Comparison of ENCODE assay signal across 8 mouse cellular contexts in genomic region chr14:30716051-30716952, GRCm38 (mm10). TPM values are rescaled to one million over a fixed set of nuclear protein-coding genes. Genes with fewer than 3 reads are reported as not detected.
DNase-seq lines count a peak whose midpoint lies in the region; ATAC-seq and TF ChIP-seq lines count a peak whose summit lies in the region.

No protein-coding gene starts in this region.

- H3K4me1 ChIP-seq in G1E (ENCODE audit: insufficient read depth, low read depth, low read length) = peaks cover 43% of the 10 kb centered on the region
- peaks cover 18% of the 10 kb centered on the region for H3K4me1 ChIP-seq in forebrain, embryonic 12.5 days
- H3K4me1 ChIP-seq in heart, postnatal 0 days (ENCODE audit: control insufficient read depth, insufficient read depth) = peaks cover 5% of the 10 kb centered on the region; the same call in 1 of the 2 replicates
- H3K4me1 ChIP-seq in lung, embryonic 16.5 days (replicated peaks; ENCODE audit: control insufficient read depth, insufficient read depth, low read length) = 0 out of 2 replicates have a peak, but pooled peaks cover 4% of the 10 kb centered on the region
- peaks cover 9% of the 10 kb centered on the region for H3K4me1 ChIP-seq in olfactory bulb, adult 2 months (ENCODE audit: control insufficient read depth, insufficient read depth, low read length)

- no peak for TF ChIP-seq EP300 in heart, postnatal 0 days (IDR thresholded peaks at IDR 0.05; ENCODE audit: low read depth)

- H3K4me3 ChIP-seq in G1E (ENCODE audit: low read depth, low read length) = peak overlapping the region; percentile 81
- peak overlapping the region; percentile 95 for H3K4me3 ChIP-seq in forebrain, embryonic 12.5 days (replicated peaks)
- peak overlapping the region; percentile 97 for H3K4me3 ChIP-seq in heart, postnatal 0 days (ENCODE audit: low read depth, low read length)
- peak overlapping the region; percentile 95 for H3K4me3 ChIP-seq in lung, embryonic 16.5 days (ENCODE audit: low read length)
- peak overlapping the region; percentile 67 for H3K4me3 ChIP-seq in olfactory bulb, adult 2 months (ENCODE audit: insufficient read depth, low read depth, low read length)

- TF ChIP-seq CTCF in G1E (IDR thresholded peaks at IDR 0.05; ENCODE audit: low read depth, low read length) = no peak
- TF ChIP-seq CTCF in heart, postnatal 0 days (IDR thresholded peaks at IDR 0.05; ENCODE audit: low read depth) = no peak
- TF ChIP-seq CTCF in olfactory bulb, adult 2 months (IDR thresholded peaks at IDR 0.05; ENCODE audit: insufficient read depth, low read depth, low read length) = no peak

- H3K4me2 ChIP-seq in forebrain, embryonic 12.5 days = peak overlapping the region; percentile 76
- H3K4me2 ChIP-seq in heart, postnatal 0 days (ENCODE audit: low read depth, low read length) = peak overlapping the region; percentile 93
- H3K4me2 ChIP-seq in lung, embryonic 16.5 days (ENCODE audit: low read depth, low read length) = peak overlapping the region; percentile 96

- TF ChIP-seq POLR2A in olfactory bulb, adult 2 months (IDR thresholded peaks at IDR 0.05; ENCODE audit: insufficient read depth, low read depth, low read length) = no peak

- ATAC-seq in G1E (ENCODE audit: extremely low read depth, insufficient number of reproducible peaks, low FRiP score, poor library complexity, severe bottlenecking) = no peak
- ATAC-seq in forebrain, embryonic 12.5 days (ENCODE audit: low FRiP score) = peak; percentile 69
- ATAC-seq in heart, postnatal 0 days (ENCODE audit: insufficient read depth, low read depth) = peak; percentile 61
- ATAC-seq in lung, embryonic 16.5 days (ENCODE audit: low read depth) = peak; percentile 79

- no peaks in the 10 kb centered on the region for H3K9me3 ChIP-seq in G1E (replicated peaks)
- H3K9me3 ChIP-seq in forebrain, embryonic 12.5 days = no peaks in the 10 kb centered on the region
- no peaks in the 10 kb centered on the region for H3K9me3 ChIP-seq in heart, postnatal 0 days (replicated peaks; ENCODE audit: control insufficient read depth, low read length)
- no peaks in the 10 kb centered on the region for H3K9me3 ChIP-seq in lung, embryonic 16.5 days (ENCODE audit: control insufficient read depth, low read length)

- DNase-seq in G1E (ENCODE audit: low spot score) = peak; percentile 75
- peak; percentile 40 for DNase-seq in c-Kit-negative CD71-positive TER-119-positive erythroid progenitor cells, embryonic 14.5 days (ENCODE audit: low read depth, low spot score)
- DNase-seq in heart, postnatal 0 days (ENCODE audit: low spot score) = peak; percentile 47
- DNase-seq in kidney, postnatal 25 days = peak; percentile 60 to 84
- peak; percentile 65 for DNase-seq in thymus, postnatal 25 days

- no peaks in the 10 kb centered on the region for H3K36me3 ChIP-seq in G1E (replicated peaks)
- H3K36me3 ChIP-seq in forebrain, embryonic 12.5 days (replicated peaks) = no peaks in the 10 kb centered on the region
- H3K36me3 ChIP-seq in heart, postnatal 0 days (replicated peaks; ENCODE audit: control insufficient read depth, insufficient read depth, low read length) = no peaks in the 10 kb centered on the region
- no peaks in the 10 kb centered on the region for H3K36me3 ChIP-seq in lung, embryonic 16.5 days (ENCODE audit: control insufficient read depth, insufficient read depth, low read length)

- H3K27ac ChIP-seq in forebrain, embryonic 12.5 days = peak overlapping the region; percentile 98
- H3K27ac ChIP-seq in heart, postnatal 0 days (ENCODE audit: low read depth) = peak overlapping the region; percentile 90
- peak overlapping the region; percentile 84 for H3K27ac ChIP-seq in lung, embryonic 16.5 days (ENCODE audit: low read length)
- no peak overlapping the region for H3K27ac ChIP-seq in olfactory bulb, adult 2 months (ENCODE audit: insufficient read depth, low read depth, low read length)

- WGBS in forebrain, embryonic 12.5 days = under 1% methylated on average over 78 of the region's 106 CpGs
- 0% methylated on average over 60 of the region's 106 CpGs for WGBS in heart, postnatal 0 days
- WGBS in lung, embryonic 16.5 days = under 1% methylated on average over 65 of the region's 106 CpGs
- under 1% methylated on average over 67 of the region's 106 CpGs for WGBS in olfactory bulb, adult 2 months

- H3K9ac ChIP-seq in forebrain, embryonic 12.5 days = peak overlapping the region; percentile 96
- H3K9ac ChIP-seq in heart, postnatal 0 days (replicated peaks; ENCODE audit: low read depth, low read length) = peak overlapping the region; percentile 93
- peak overlapping the region; percentile 89 for H3K9ac ChIP-seq in lung, embryonic 16.5 days (ENCODE audit: low read length)

- peaks cover 4% of the 10 kb centered on the region; the same call in 1 of the 2 replicates for H3K27me3 ChIP-seq in G1E (ENCODE audit: insufficient read depth, low read length)
- peaks cover 10% of the 10 kb centered on the region for H3K27me3 ChIP-seq in forebrain, embryonic 12.5 days
- H3K27me3 ChIP-seq in heart, postnatal 0 days (ENCODE audit: control insufficient read depth, insufficient read depth, low read length) = no peaks in the 10 kb centered on the region
- H3K27me3 ChIP-seq in lung, embryonic 16.5 days (ENCODE audit: control insufficient read depth, insufficient read depth, low read depth, low read length) = peaks cover 10% of the 10 kb centered on the region

RNA-seq across cellular contexts. Expression of gene Sfmbt1, which starts 1.7 kb away (rescaled TPM):
- 26.2 and 26.6 TPM in 2 replicates for total RNA-seq in G1E (2014; fragmentation: Nextera tagmentation)
- total RNA-seq in G1E (2017) = 14.8 and 15.7 TPM in 2 replicates
- polyA plus RNA-seq in G1E (2012) = 2.0 and 3.1 TPM in 2 replicates
- polyA plus RNA-seq in forebrain, embryonic 12.5 days (2016; fragmentation: Nextera tagmentation; extraction: Ambion mirVana) = 24.6 and 28.1 TPM in 2 replicates
- 1.8 and 4.2 TPM in 2 replicates for total RNA-seq in heart, postnatal 0 days (2014; rRNA removed; ENCODE audit: low replicate concordance)
- polyA plus RNA-seq in heart, postnatal 0 days (2015; fragmentation: Nextera tagmentation; extraction: Ambion mirVana) = 6.6 and 7.6 TPM in 2 replicates
- 10.6 and 11.6 TPM in 2 replicates for polyA plus RNA-seq in lung, embryonic 16.5 days (2015; fragmentation: Nextera tagmentation; extraction: Ambion mirVana)
- not detected in 2 replicates for polyA plus RNA-seq in olfactory bulb, adult 2 months (2012; ENCODE audit: insufficient read depth, insufficient read length, low replicate concordance, missing spikeins)
